Mouse (Mus musculus): ENCODE measurements around the gene Gm11437. TPM values are rescaled to one million over a fixed set of nuclear protein-coding genes. Genes with fewer than 3 reads are reported as not detected.

Gm11437 gene
- total RNA-seq, 2 experiments from 2014 or later, result not detected

GRCm38 (mm10) chr11:84146081-84146480, 21.2 kb downstream of the Gm11437 start:
- DNase-seq (ENCODE audit: low spot score), result no peak
- intact Hi-C loops (cut with DNase I), result no loop called here

- intact Hi-C loops (cut with DNase I), result no loop called here
- no peak for DNase-seq (ENCODE audit: low spot score)
These were observed 22.0 kb downstream of the Gm11437 start for GRCm38 (mm10) chr11:84145201-84145798.

GRCm38 (mm10) chr11:84141752-84142151, 25.5 kb downstream of the Gm11437 start:
- no peak for DNase-seq (ENCODE audit: low spot score)
- intact Hi-C loops (cut with DNase I), result no loop called here

GRCm38 (mm10) chr11:84136453-84136852, 30.8 kb downstream of the Gm11437 start:
- intact Hi-C loops (cut with DNase I), result no loop called here
- DNase-seq (ENCODE audit: low spot score), result no peak

GRCm38 (mm10) chr11:84134331-84134860, 32.9 kb downstream of the Gm11437 start:
- intact Hi-C loops (cut with DNase I), result no loop called here
- DNase-seq (ENCODE audit: low spot score), result no peak

- DNase-seq (ENCODE audit: low spot score), result no peak
- intact Hi-C loops (cut with DNase I), result loop anchor here (1.0 kb wide), 1 partner anchor 61 kb away; no protein-coding TSS in a partner anchor
These were observed 37.5 kb downstream of the Gm11437 start for GRCm38 (mm10) chr11:84129799-84130185.

GRCm38 (mm10) chr11:84128943-84129798, 38.1 kb downstream of the Gm11437 start, which contains the start of the genes Tada2a and Acaca:
TSS of gene Tada2a (minus strand) at chr11:84129600.
TSS of gene Acaca (plus strand) at chr11:84129672.
- intact Hi-C loops (cut with DNase I), result loop anchor here (1.0 kb wide), 1 partner anchor 61 kb away; no protein-coding TSS in a partner anchor
- peak; percentile 46 for DNase-seq (ENCODE audit: low spot score)

- intact Hi-C loops (cut with DNase I), result no loop called here
- no peak for DNase-seq (ENCODE audit: low spot score)
These were observed 39.3 kb downstream of the Gm11437 start for GRCm38 (mm10) chr11:84127977-84128376.

GRCm38 (mm10) chr11:84121051-84121956, 46.0 kb downstream of the Gm11437 start:
- no peak for DNase-seq (ENCODE audit: low spot score)
- intact Hi-C loops (cut with DNase I), result no loop called here

- intact Hi-C loops (cut with DNase I), result no loop called here
- DNase-seq (ENCODE audit: low spot score), result no peak
These were observed 49.8 kb downstream of the Gm11437 start for GRCm38 (mm10) chr11:84117431-84117830.

- intact Hi-C loops (cut with DNase I), result no loop called here
- DNase-seq (ENCODE audit: low spot score), result no peak
These were observed 51.1 kb downstream of the Gm11437 start for GRCm38 (mm10) chr11:84116221-84116620.

- intact Hi-C loops (cut with DNase I), result no loop called here
- no peak for DNase-seq (ENCODE audit: low spot score)
These were observed 51.6 kb downstream of the Gm11437 start for GRCm38 (mm10) chr11:84115646-84116045.

GRCm38 (mm10) chr11:84113623-84114022, 53.7 kb downstream of the Gm11437 start:
- DNase-seq (ENCODE audit: low spot score), result no peak
- intact Hi-C loops (cut with DNase I), result no loop called here

GRCm38 (mm10) chr11:84107137-84107536, 60.1 kb downstream of the Gm11437 start:
- intact Hi-C loops (cut with DNase I), result no loop called here

GRCm38 (mm10) chr11:84104036-84104435, 63.2 kb downstream of the Gm11437 start:
- intact Hi-C loops (cut with DNase I), result no loop called here

More at GRCm38 (mm10) chr11:84107137-84107536, 60.1 kb downstream of the Gm11437 start:
- DNase-seq (ENCODE audit: low spot score), result no peak

GRCm38 (mm10) chr11:84101182-84101581, 66.1 kb downstream of the Gm11437 start:
- DNase-seq (ENCODE audit: low spot score), result no peak
- intact Hi-C loops (cut with DNase I), result no loop called here

More at GRCm38 (mm10) chr11:84104036-84104435, 63.2 kb downstream of the Gm11437 start:
- no peak for DNase-seq (ENCODE audit: low spot score)

Data from heart, postnatal 25 days (tissue).